Comparison of ENCODE assay signal across 7 mouse cellular contexts in the genomic region with DNA sequence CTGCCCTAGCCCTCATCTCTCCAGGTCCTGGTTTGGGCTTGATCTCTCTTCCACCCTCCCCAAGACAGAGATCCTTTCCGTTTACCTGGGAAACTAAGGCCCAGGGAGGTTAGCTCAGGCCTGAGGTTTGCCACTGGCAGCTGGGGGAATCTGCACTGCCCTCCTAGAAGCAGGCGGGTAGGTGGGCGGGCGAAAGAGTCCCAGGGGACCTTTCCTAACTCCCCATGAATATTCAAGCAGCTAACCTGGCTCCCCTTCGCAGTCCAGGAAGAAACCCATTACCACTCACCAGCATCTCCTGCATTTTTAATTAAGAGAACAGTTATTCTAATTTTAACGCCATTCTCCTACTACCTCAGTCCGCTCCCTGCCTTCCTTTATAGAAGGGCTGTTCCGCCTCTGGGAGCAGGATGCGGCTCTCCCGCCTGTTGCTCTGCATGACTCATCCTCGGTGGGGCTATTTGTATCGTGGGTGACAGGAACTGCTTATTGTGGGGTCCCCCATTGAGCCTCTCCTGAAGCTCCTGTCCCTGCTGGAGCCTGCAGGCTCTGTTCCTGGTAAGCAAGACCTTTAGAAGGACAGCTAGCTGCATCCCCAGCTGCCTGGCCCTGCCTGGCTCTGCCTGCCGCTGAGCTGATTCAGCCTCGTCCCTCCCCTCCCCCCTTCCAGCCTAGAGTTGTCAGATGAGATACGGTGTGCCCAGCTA. TPM values are rescaled to one million over a fixed set of nuclear protein-coding genes. Genes with fewer than 3 reads are reported as not detected.
DNase-seq lines count a peak whose midpoint lies in the region; ATAC-seq and TF ChIP-seq lines count a peak whose summit lies in the region.

No protein-coding gene starts in this region.

- no peak overlapping the region for H3K27ac ChIP-seq in lung, postnatal 0 days (ENCODE audit: low read length)
- H3K27ac ChIP-seq in hindbrain, embryonic 14.5 days: peak overlapping the region; percentile 43; the same call in 1 of the 2 replicates
- H3K27ac ChIP-seq in limb, embryonic 13.5 days: no peak overlapping the region

- no peak for TF ChIP-seq EP300 in lung, postnatal 0 days (IDR thresholded peaks at IDR 0.05)

- no peaks in the 10 kb centered on the region for H3K27me3 ChIP-seq in lung, postnatal 0 days (replicated peaks; ENCODE audit: insufficient read depth, low read length)
- H3K27me3 ChIP-seq in hindbrain, embryonic 14.5 days (ENCODE audit: control insufficient read depth, insufficient read depth, low read length): no peaks in the 10 kb centered on the region
- H3K27me3 ChIP-seq in limb, embryonic 13.5 days: 0 out of 2 replicates have a peak, but pooled peaks cover 8% of the 10 kb centered on the region

- no peaks in the 10 kb centered on the region for H3K36me3 ChIP-seq in lung, postnatal 0 days (ENCODE audit: insufficient read depth, low read length)
- no peaks in the 10 kb centered on the region for H3K36me3 ChIP-seq in hindbrain, embryonic 14.5 days (replicated peaks; ENCODE audit: control insufficient read depth, insufficient read depth)
- no peaks in the 10 kb centered on the region for H3K36me3 ChIP-seq in limb, embryonic 13.5 days

- H3K4me2 ChIP-seq in lung, postnatal 0 days (replicated peaks; ENCODE audit: low read depth, low read length): no peak overlapping the region
- H3K4me2 ChIP-seq in hindbrain, embryonic 14.5 days (replicated peaks): peak overlapping the region; percentile 23
- H3K4me2 ChIP-seq in limb, embryonic 13.5 days (replicated peaks): peak overlapping the region; percentile 30

- H3K4me1 ChIP-seq in lung, postnatal 0 days (ENCODE audit: insufficient read depth, low read depth, low read length): no peaks in the 10 kb centered on the region
- H3K4me1 ChIP-seq in hindbrain, embryonic 14.5 days (replicated peaks; ENCODE audit: control insufficient read depth, insufficient read depth, low read length): peaks cover 16% of the 10 kb centered on the region
- H3K4me1 ChIP-seq in limb, embryonic 13.5 days: peaks cover 10% of the 10 kb centered on the region

- TF ChIP-seq CTCF in lung, postnatal 0 days (IDR thresholded peaks at IDR 0.05): no peak

- peak; percentile 30 for DNase-seq in lung, postnatal 0 days (ENCODE audit: low spot score)
- no peak for DNase-seq in lung, postnatal 4 days
- DNase-seq in embryo, embryonic 9.5 days (ENCODE audit: extremely low spot score): peak; percentile 56
- peak; percentile 47 for DNase-seq in hindbrain, embryonic 14.5 days (ENCODE audit: low spot score)
- peak; percentile 59 for DNase-seq in right cerebral cortex, postnatal 14 days
- DNase-seq in thymus, postnatal 14 days: no peak

- H3K9me3 ChIP-seq in lung, postnatal 0 days (ENCODE audit: low read length): no peaks in the 10 kb centered on the region
- no peaks in the 10 kb centered on the region for H3K9me3 ChIP-seq in hindbrain, embryonic 14.5 days (ENCODE audit: control insufficient read depth, low read length)
- no peaks in the 10 kb centered on the region for H3K9me3 ChIP-seq in limb, embryonic 13.5 days

- H3K4me3 ChIP-seq in lung, postnatal 0 days (ENCODE audit: low read depth, low read length): no peak overlapping the region
- H3K4me3 ChIP-seq in hindbrain, embryonic 14.5 days (replicated peaks; ENCODE audit: low read length): no peak overlapping the region
- H3K4me3 ChIP-seq in limb, embryonic 13.5 days: no peak overlapping the region

- ATAC-seq in lung, postnatal 0 days: peak; percentile 30
- peak; percentile 68 for ATAC-seq in hindbrain, embryonic 14.5 days (ENCODE audit: low FRiP score)
- ATAC-seq in limb, embryonic 13.5 days (ENCODE audit: low FRiP score, low read depth): no peak

- WGBS in lung, postnatal 0 days: 23% methylated on average over 15 of the region's 15 CpGs
- 6% methylated on average over 15 of the region's 15 CpGs for WGBS in hindbrain, embryonic 14.5 days
- 19% methylated on average over 15 of the region's 15 CpGs for WGBS in limb, embryonic 13.5 days

- H3K9ac ChIP-seq in lung, postnatal 0 days (replicated peaks; ENCODE audit: low read depth): no peak overlapping the region
- H3K9ac ChIP-seq in hindbrain, embryonic 14.5 days: peak overlapping the region; percentile 7; the same call in 1 of the 2 replicates
- no peak overlapping the region for H3K9ac ChIP-seq in limb, embryonic 13.5 days

RNA-seq across cellular contexts. Expression of gene Iqsec1, which starts 12.5 kb away (rescaled TPM):
- 18.6 and 22.4 TPM in 2 replicates for polyA plus RNA-seq in lung, postnatal 0 days (2015; fragmentation: Nextera tagmentation; extraction: Ambion mirVana)
- 30.1 and 36.0 TPM in 2 replicates for polyA plus RNA-seq in hindbrain, embryonic 14.5 days (2014; fragmentation: Nextera tagmentation; extraction: Ambion mirVana)
- polyA plus RNA-seq in limb, embryonic 13.5 days (2015; fragmentation: Nextera tagmentation; extraction: Ambion mirVana): 10.3 and 11.1 TPM in 2 replicates

Comparison
In these comparisons a context has a peak if more than half of its experiments do, and no peak if none do; other contexts are left out.
1. DNase-seq: peak in lung, postnatal 0 days (single experiment), embryo, embryonic 9.5 days (single experiment), hindbrain, embryonic 14.5 days (single experiment) and right cerebral cortex, postnatal 14 days (single experiment); none in lung, postnatal 4 days (0 of 2) and thymus, postnatal 14 days (single experiment).